Mouse (Mus musculus) cerebellum, adult 2 months (tissue): Measurements from ENCODE around the gene Kcnh2.

Source experiments
- CTCF ChIP-seq: fragments of 200-500 bp; IDR thresholded peaks from 2 replicates; pipeline ENCODE4 v1.5.1; 2011; ENCODE audit warnings: low read depth, mild to moderate bottlenecking, control low read depth, low read length, moderate library complexity, borderline replicate concordance; ENCODE audit not compliant: insufficient read depth
- POLR2A ChIP-seq: fragments of 200-500 bp; IDR thresholded peaks from 2 replicates; pipeline ENCODE4 v1.6.1; 2011; ENCODE audit warnings: low read length, control low read depth, borderline replicate concordance; ENCODE audit not compliant: insufficient read depth

DNA sequence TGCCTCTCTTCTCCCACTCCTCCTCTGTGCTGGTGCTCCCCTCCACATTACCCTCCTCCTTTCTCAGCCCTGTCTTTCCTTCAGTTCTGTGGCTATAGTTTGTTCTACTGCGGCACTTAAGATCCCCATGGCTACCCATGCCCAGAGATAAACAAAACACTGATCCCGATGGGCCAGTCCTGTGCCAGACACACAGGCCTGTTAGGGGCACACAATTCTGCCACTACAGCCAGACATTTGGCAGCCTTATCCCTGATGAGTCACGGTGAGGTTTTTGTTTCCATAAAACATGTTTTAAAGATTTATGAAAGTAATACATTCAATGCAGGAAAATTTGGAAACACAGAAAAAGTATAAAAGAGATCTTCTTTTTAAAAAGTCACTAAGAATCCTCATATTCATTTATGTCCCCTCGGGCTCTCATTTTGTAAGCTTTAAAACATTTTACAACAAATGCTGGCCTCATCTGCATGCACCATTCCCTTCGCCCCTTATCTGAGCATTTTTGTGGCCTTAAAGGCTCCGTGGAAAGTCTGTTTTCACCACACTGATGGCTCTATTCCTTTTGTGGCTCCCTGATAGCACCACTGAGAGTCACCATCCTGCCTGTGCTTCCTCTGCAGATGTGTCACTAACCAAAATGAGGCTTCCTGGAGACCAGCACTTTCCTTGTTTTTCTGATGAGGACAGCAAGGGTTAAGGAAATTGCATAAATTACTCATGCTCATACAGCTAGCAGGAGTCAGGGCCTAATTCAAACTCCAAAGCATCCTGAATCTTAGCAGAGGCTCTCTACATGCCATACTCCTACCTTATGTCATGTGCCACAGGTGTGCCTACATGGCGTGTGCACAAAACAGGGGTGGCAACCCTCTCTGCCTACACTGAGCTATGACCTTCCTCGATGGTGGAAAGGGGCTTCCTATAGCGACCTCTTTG lies 77.5 kb downstream of the Kcnh2 start:
- TF ChIP-seq POLR2A (no peak), CTCF (no peak)
